Mouse (Mus musculus) kidney, adult 2 months (tissue): ENCODE measurements around the gene Tex11.

Experiments
- CTCF ChIP-seq: fragments of 200-500 bp; conservative IDR thresholded peaks from 2 replicates; pipeline ENCODE4 v1.5.1; 2011; ENCODE audit warnings: low read depth, mild to moderate bottlenecking, control low read depth, low read length, moderate library complexity, mixed read lengths; ENCODE audit not compliant: insufficient read depth, insufficient read length
- POLR2A ChIP-seq: fragments of 200-500 bp; IDR thresholded peaks from one replicate; pipeline ENCODE4 v1.6.1; 2011; ENCODE audit warnings: low read depth, low read length, control low read depth

DNA sequence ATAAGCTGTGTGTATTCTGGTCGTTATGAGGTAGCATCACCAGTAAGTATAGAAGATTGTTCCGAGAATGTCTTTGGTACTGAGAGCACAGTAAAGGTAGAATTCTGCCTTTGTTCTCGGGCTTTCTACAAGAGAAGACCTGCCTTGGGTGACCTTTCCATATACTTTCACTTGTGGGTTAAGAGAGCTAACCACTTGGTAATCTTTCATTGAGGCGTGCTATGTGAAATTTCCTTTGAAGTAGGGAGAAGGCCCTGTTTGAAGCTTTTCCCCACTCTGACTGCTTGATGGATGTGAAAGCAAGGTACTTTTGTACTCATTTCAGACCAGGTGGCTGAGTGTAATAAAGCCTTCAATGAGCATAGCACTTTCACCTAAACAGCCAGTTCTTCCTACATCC lies 270.1 kb downstream of the Tex11 start:
- no peak for TF ChIP-seq CTCF
- no peak for TF ChIP-seq POLR2A
